Mouse (Mus musculus) liver, adult 2 months (tissue): Measurements from ENCODE around the gene Gpsm2. TPM values are rescaled to one million over a fixed set of nuclear protein-coding genes. Genes with fewer than 3 reads are reported as not detected.

Source experiments
- DNase-seq: peaks from one replicate; pipeline ENCODE4 v3.0.0-alpha.2; 2011; ENCODE audit warnings: low read depth, low spot score; ENCODE audit errors: extremely low read depth
- H3K27ac ChIP-seq: fragments of 200-500 bp; replicated peaks from 2 replicates; pipeline ENCODE4 v1.5.1; 2012; ENCODE audit warnings: low read depth, mild to moderate bottlenecking, control low read depth, inconsistent platforms, low read length; ENCODE audit not compliant: insufficient read depth
- H3K27me3 ChIP-seq: fragments of 200-500 bp; 2 replicates; pipeline ENCODE4 v1.6.1; 2012; ENCODE audit warnings: mild to moderate bottlenecking, moderate library complexity, low read length, inconsistent platforms; ENCODE audit not compliant: control insufficient read depth, insufficient read depth
- H3K36me3 ChIP-seq: fragments of 200-500 bp; 2 replicates; pipeline ENCODE4 v1.6.1; 2012; ENCODE audit warnings: low read length, inconsistent platforms; ENCODE audit not compliant: control insufficient read depth, insufficient read depth
- H3K4me1 ChIP-seq: fragments of 200-500 bp; 2 replicates; pipeline ENCODE4 v1.6.1; 2011; ENCODE audit warnings: low read length; ENCODE audit not compliant: control insufficient read depth, insufficient read depth
- H3K4me3 ChIP-seq: fragments of 200-500 bp; 2 replicates; pipeline ENCODE4 v1.5.1; 2011; ENCODE audit warnings: low read depth, mild to moderate bottlenecking, control low read depth, low read length, moderate library complexity; ENCODE audit not compliant: insufficient read depth
- H3K79me2 ChIP-seq: fragments of 200-500 bp; 2 replicates; pipeline ENCODE4 v1.6.1; 2012; ENCODE audit warnings: inconsistent platforms, mild to moderate bottlenecking, low read length, moderate library complexity; ENCODE audit not compliant: control insufficient read depth, insufficient read depth
- H3K9ac ChIP-seq: fragments of 200-500 bp; 2 replicates; pipeline ENCODE4 v1.6.1; 2012; ENCODE audit warnings: low read depth, mild to moderate bottlenecking, control low read depth, inconsistent platforms, low read length
- CTCF ChIP-seq: fragments of 200-500 bp; IDR thresholded peaks from 2 replicates; pipeline ENCODE4 v1.5.1; 2011; ENCODE audit warnings: low read depth, low read length, control low read depth
- POLR2A ChIP-seq: fragments of 200-500 bp; IDR thresholded peaks from 2 replicates; pipeline ENCODE4 v1.6.1; 2011; ENCODE audit warnings: low read length, control low read depth; ENCODE audit not compliant: insufficient read depth; ENCODE audit errors: extremely low read depth
- WGBS: fragments of 180-500 bp; shearing (Covaris S2); methylation state at CpG from one replicate; pipeline ENCODE4 v1.1.7; 2018; 5-methylcytosine and 5-hydroxymethylcytosine counted together
- polyA plus RNA-seq: library from polyadenylated mRNA; depleted of rRNA; stranded (reverse); fragments of >200 nt; gene quantifications from 2 replicates; pipeline ENCODE4 v1.2.3, GENCODE M21; 2012
- total RNA-seq: library from RNA; depleted of rRNA; stranded (reverse); fragments of >200 nt; gene quantifications from 2 replicates; pipeline ENCODE4 v1.2.3, GENCODE M21; 2014

Gene Gpsm2
- total and polyA plus RNA-seq, 2 experiments, result 2.4 to 10.9 TPM

GRCm38 (mm10) chr3:108739045-108739708 lies 17.1 kb upstream of the Gpsm2 start, which contains the start of gene Aknad1:
TSS of gene Aknad1 (plus strand) at chr3:108739658.
- Histone ChIP-seq H3K4me3 (no peak within 1 kb of the TSS), H3K9ac (no peak within 1 kb of the TSS), H3K79me2 (no peaks in the 10 kb centered on the region), H3K27ac (no peak within 1 kb of the TSS), H3K4me1 (no peaks in the 10 kb centered on the region), H3K36me3 (no peaks in the 10 kb centered on the region), H3K27me3 (no peaks in the 10 kb centered on the region)
- no peak for DNase-seq
- WGBS, result 83% methylated on average over 8 of the region's 8 CpGs
- TF ChIP-seq POLR2A (no peak), CTCF (no peak)

- 94% methylated on average over 3 of the region's 3 CpGs for WGBS
- Histone ChIP-seq H3K27ac (no peak overlapping the region), H3K9ac (no peak overlapping the region), H3K4me1 (no peaks in the 10 kb centered on the region), H3K4me3 (no peak overlapping the region), H3K79me2 (no peaks in the 10 kb centered on the region), H3K27me3 (no peaks in the 10 kb centered on the region), H3K36me3 (no peaks in the 10 kb centered on the region)
- no peak for TF ChIP-seq CTCF
- TF ChIP-seq POLR2A, result no peak
- no peak for DNase-seq
Observed at GRCm38 (mm10) chr3:108737761-108738160, 15.7 kb upstream of the Gpsm2 start.

DNA sequence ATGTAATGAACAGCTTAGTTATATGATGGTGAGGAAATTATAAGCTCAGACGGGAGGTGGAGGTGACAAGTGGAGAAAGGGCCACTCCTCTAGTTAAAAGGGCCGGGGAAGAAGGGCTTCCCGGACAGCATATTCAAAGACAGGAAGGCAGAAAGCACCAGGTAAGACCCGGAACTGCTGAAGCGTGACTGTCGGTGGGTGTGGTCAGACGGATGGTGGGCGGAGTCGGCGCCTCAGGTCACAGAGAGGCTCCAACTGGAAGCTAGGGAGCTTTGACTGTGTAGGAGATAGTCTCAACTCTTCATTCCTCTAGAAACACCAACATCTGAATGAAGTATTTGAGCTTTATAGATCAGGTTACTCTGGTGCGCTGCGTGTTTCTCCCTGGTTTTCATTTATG lies 8.2 kb upstream of the Gpsm2 start:
- H3K27me3 ChIP-seq, result no peaks in the 10 kb centered on the region
- no peak overlapping the region for H3K4me3 ChIP-seq
- no peak overlapping the region for H3K9ac ChIP-seq
- no peaks in the 10 kb centered on the region for H3K79me2 ChIP-seq
- H3K27ac ChIP-seq, result no peak overlapping the region
- H3K4me1 ChIP-seq, result no peaks in the 10 kb centered on the region
- DNase-seq, result no peak
- 49% methylated on average over 12 of the region's 12 CpGs for WGBS
- no peaks in the 10 kb centered on the region for H3K36me3 ChIP-seq
- TF ChIP-seq CTCF (no peak), POLR2A (no peak)

GRCm38 (mm10) chr3:108727776-108728175 lies 5.7 kb upstream of the Gpsm2 start:
- Histone ChIP-seq H3K27ac (no peak overlapping the region), H3K9ac (no peak overlapping the region), H3K36me3 (no peaks in the 10 kb centered on the region), H3K27me3 (no peaks in the 10 kb centered on the region), H3K79me2 (no peaks in the 10 kb centered on the region), H3K4me3 (no peak overlapping the region), H3K4me1 (no peaks in the 10 kb centered on the region)
- WGBS, result 91% methylated on average over 3 of the region's 3 CpGs
- TF ChIP-seq POLR2A (no peak), CTCF (no peak)
- no peak for DNase-seq

- no peaks in the 10 kb centered on the region for H3K36me3 ChIP-seq
- peaks cover 2% of the 10 kb centered on the region; the same call in 1 of the 2 replicates for H3K4me1 ChIP-seq
- TF ChIP-seq CTCF, result no peak
- no peak for TF ChIP-seq POLR2A
- no peaks in the 10 kb centered on the region for H3K79me2 ChIP-seq
- H3K27me3 ChIP-seq, result no peaks in the 10 kb centered on the region
- no peak overlapping the region for H3K4me3 ChIP-seq
- no peak for DNase-seq
- H3K27ac ChIP-seq, result no peak overlapping the region
- no peak overlapping the region for H3K9ac ChIP-seq
Observed at GRCm38 (mm10) chr3:108727344-108727743, 5.2 kb upstream of the Gpsm2 start.

DNA sequence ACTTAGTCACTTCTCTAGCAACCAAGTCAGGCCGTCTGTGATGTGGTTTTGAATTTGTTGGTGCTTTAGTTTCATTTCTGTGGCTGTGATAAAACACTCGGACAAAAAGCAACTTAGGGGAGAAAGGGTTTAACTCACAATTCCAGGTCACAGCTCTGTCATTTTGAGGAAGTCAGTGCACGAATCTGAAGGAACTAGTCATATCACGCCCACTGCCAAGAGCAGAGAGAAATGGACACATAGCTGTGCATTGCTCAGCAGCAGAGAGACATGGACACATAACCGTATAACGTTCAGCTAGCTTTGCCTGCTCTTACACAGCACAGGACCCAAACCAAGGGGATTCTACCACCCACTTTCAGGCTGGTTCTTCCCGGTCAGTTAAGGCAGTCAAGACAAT lies 4.3 kb upstream of the Gpsm2 start:
- no peaks in the 10 kb centered on the region for H3K79me2 ChIP-seq
- no peak overlapping the region for H3K9ac ChIP-seq
- no peak overlapping the region for H3K27ac ChIP-seq
- TF ChIP-seq POLR2A, result no peak
- no peak for TF ChIP-seq CTCF
- no peak for DNase-seq
- WGBS, result 88% methylated on average over 7 of the region's 7 CpGs
- H3K4me1 ChIP-seq, result peaks cover 2% of the 10 kb centered on the region; the same call in 1 of the 2 replicates
- H3K4me3 ChIP-seq, result no peak overlapping the region
- H3K27me3 ChIP-seq, result no peaks in the 10 kb centered on the region
- H3K36me3 ChIP-seq, result no peaks in the 10 kb centered on the region
